Mouse (Mus musculus) monocyte, adult 5-6 weeks (primary cell): ENCODE measurements at regions not wholly inside any gene's neighbourhood (a gene's known extent, or its start where the extent isn't known, plus 50 kb on each side); places are given as distances from the start of the nearest gene placed in this dataset.

ENCODE experiments used
- ATAC-seq: fragments of 153-309, 156-312 bp; replicated peaks from 2 replicates; pipeline ENCODE4 v1.8.0; 2017; ENCODE audit warnings: mild to moderate bottlenecking; ENCODE audit not compliant: low TSS enrichment, insufficient number of reproducible peaks, severe bottlenecking, poor library complexity, low FRiP score

DNA sequence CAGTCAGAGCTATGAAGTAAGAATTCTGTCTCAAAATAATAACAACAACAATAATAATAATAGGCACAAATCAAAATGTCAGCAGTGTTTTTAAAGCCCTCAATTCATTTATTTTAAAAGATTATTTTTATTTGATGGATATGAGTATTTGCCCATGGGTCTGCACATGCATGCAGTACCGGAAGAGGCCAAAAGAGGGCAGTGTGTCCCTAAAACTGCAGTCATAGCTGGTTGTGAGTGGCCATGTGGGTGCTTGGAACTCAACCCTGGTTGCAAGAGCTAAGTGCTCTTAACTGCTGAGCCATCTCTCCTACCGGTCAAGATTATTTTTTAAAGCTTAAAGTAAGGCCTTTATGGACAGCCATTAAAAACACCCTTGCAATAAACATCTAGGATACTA is 439.1 kb upstream of the Jarid2 start:
- no peak for ATAC-seq

- no peak for ATAC-seq
Measured at GRCm38 (mm10) chr13:44292476-44293056, 436.7 kb upstream of the Jarid2 start.

- ATAC-seq: no peak
Measured at GRCm38 (mm10) chr13:44293736-44294416, 435.4 kb upstream of the Jarid2 start.

DNA sequence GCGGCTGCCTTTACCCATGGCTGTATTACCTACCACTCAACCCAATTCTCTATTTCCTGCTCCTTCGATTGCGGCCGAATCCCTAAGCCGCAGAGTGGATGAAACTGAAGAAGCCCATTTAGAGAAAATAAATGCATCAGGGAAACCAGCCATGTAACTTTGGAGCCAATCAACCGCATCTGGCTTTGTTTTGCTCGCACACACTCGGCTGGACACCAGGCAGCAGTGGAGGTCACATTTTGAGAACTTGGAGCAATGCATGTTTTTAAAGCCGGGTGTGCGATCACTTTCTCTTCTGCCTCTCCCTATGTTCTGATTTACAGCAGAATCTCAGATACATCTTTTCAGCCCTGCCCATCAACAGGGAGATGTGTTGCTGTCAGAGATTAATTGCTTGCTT is 433.7 kb upstream of the Jarid2 start:
- no peak for ATAC-seq

DNA sequence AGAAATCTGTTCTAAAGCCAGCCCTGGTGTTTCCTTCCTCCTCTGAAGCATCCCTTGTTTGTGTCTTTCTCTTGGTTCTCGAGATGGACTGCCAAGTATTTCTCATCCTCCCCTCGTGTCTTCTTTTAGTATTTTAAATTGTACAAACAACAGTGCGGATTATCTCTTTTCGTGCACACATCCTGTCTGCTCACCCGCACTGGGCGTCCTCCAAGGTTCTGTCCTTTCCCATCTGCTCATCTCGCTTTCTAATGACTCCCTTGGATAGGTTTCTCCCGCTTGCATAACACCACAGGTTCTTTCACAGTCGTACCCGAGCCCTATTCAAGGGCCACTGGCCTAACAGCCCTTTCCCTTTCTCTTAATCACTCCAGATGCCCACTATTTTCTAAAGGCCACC is 428.7 kb upstream of the Jarid2 start:
- no peak for ATAC-seq

DNA sequence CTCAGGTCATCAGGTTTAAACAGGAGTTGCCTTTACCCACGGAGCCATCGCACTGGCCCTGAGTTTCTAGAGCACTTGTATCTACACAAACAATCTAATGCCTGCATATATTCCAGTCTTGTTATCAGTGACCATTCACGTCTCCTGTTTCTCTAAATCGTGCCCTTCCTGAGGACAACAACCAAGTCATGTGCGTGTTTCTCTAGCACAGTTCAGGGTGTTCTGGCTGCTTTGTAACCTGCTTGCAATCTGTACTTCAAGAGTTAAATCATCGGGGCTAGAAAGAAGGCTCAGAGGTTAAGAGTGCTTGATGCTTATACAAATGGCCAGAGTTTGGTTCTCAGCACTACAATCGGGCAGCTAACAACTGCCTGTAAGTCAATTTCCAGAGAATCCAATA is 428.1 kb upstream of the Jarid2 start:
- ATAC-seq: no peak

DNA sequence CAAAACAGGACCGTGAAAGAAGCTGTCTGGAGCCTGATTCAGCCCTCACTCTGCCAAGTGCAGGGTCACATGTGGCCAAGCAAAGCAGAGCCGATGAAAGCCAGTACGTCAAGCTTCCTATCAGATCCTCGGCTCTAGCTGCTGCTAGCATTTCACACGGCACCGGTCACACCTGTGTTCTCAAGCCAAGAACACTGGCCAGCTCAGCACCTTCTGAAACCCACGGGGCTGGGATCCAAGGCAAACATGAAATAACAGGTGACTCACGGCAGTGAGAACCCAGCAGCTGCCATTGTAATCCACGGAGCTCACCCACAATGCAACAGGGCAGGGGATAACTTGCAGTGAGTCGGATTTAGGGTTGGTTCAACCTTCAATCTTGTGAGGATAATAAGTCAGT is 427.3 kb upstream of the Jarid2 start:
- ATAC-seq: no peak

DNA sequence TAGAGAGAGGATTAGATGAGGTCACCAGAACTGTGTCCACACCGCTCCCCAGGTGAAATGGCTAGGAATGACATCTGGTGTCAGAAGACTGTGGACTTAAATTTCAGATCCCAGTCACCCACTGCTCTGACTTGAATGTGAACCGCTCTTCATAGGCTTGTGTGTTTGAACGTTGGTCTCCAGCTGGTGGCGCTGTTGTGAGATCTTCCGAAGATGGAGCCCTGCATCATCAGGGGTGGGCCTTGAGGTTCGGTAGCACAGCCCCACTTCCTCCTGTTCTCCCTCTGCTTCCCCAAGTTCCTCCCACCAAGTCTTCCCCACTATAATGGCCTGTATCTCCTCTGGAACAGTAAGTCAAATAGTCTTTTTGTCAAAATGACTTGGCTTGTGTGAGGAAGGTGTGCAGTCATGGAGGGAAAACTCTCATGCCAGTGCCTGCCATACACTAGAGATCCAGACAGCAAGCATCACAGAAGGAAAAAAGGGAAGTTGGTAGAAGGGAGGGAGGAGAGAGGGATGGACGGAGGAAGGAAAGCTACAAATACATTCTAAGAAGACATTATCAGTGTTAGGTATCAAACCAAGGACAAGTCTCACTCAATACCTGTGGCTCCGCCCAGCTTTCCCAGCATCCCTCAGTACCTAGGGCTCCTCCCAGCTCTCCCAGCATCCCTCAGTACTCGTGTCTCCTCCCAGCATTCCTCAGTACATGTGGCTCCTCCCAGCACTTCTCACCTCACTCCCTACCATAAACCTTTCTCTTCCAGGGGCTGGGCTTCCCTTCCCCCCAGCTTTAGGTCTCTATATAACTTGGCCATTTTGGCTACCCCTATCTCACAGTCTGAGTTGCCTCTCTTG is 423.9 kb upstream of the Jarid2 start:
- ATAC-seq: peak; percentile 71

GRCm38 (mm10) chr13:44306275-44307050 is 422.8 kb upstream of the Jarid2 start:
- no peak for ATAC-seq

DNA sequence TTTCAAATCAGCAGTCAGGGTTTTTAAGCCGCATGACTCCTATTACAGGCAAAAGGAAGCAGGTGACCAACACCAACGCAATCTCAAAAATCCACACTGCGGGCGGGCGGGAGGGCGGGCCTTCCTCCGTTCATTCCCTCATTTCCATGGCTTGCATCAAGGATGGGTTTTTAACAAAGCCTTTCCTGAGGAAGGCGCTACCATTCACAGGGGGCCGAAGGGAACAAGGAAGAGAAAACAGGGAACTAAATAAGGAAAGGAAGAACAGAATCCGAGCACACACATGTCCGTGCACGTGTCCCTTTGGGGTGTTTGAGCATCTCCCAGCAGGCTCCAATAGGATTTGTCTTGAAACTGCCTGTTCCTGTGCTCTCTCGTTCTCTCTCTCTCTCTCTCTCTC is 421.0 kb upstream of the Jarid2 start:
- no peak for ATAC-seq

DNA sequence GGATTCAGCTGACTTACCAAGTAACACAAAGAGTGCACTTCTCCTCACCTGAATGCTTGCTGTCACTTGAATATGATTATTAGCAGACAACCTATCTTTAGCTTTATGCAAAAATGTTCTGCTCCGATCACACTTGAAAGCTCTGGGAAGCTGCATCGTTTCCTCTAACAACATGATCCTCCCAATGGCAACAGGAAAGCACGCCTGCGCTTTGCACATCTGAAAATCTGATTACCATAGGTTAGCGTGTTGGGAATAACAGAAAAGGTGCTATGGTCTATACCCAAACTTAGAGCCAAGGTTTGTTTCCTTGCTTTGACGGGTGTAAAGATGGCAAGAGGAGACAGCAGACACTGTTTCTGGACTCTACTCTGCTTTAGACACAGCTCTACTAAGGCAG is 417.0 kb upstream of the Jarid2 start:
- no peak for ATAC-seq

DNA sequence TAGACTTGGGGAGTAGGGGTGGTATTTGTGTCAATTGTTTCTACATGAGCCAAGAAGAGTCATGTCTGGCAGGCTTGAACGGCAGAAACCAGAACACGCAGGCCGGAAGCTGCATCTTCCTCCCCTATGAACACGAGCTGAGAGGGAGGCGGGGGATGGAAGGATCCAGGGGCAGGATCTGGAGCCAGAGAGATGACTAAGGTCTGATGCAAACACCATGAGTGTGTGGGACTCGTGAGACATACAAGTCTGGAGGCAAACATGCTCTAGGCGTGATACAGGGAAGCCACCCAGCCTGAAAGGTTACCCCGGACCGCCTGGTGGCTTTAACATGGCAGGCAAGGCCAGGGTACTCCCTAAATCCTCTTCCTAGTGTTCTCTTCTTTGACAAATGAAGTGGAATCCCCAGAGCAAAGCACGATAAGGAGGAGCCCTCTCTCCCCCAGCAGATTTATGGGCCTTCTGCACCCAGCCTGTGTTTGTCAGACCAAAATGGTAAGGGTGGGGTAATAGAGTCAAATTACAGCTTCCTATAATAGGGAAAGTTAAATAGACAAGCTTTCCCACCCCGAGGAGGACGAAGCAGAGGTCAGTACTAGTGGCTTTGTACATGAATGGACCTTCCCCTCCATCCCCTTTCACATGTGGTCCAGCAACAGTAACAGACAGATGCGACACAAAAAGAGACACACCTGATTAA is 412.4 kb upstream of the Jarid2 start:
- ATAC-seq: no peak

DNA sequence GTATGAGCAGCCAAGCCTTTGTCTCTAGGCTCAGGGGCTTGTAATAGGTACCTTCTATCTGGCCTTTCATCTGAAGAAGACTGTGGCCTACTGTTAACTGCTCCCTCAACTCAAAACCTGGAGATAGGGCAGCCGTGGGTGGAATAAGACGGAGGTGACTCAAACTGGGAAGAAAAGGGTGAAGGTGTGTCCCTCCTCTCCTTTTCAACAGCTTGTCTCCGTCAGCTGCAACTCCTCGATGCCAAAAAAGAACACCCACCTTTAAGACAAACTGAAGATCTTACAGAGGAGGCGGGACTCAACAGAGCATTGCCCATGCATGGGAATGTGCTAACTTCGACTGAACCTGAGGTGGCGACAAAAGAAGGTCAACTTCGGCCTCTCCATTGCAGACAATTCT is 411.7 kb upstream of the Jarid2 start:
- no peak for ATAC-seq

DNA sequence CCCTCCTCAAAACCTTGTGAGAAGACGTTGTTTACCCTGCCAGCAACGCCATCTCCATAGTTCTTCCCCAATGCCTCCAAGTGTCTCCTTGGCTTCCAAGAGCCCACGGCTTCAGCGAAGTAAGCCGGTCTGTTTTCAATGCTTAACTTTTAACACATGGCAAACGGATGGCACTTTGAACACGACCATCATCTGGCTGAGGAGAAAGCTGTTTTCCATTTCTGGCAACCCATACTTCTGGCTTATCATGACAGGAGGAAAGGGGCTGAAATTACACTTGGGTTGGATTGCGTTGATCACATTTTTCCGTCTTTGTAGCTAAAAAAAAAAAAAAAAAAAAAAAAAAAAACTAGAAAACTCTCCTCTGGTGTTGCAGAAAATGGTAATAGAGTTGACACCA is 410.2 kb upstream of the Jarid2 start:
- no peak for ATAC-seq

- no peak for ATAC-seq
Measured at GRCm38 (mm10) chr13:44319511-44319910, 409.8 kb upstream of the Jarid2 start.

DNA sequence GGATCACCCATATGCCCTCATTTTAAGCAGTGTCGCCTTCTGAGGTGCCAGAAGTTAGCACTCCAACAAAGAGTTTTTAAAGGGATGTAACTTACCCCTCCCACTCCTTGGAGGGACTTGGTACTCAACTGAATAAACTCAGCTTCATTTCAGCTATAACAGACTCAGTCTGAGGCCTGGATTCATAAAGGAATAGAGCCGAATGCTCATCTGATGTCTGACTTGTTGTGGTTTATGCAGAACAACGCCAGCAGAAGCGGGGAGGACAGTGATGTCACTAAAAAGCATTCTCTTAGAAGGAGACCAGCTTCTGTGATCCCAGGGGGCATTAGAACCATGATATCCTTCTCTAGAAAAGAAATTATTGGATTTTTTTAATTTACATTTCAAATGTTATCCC is 409.0 kb upstream of the Jarid2 start:
- no peak for ATAC-seq

DNA sequence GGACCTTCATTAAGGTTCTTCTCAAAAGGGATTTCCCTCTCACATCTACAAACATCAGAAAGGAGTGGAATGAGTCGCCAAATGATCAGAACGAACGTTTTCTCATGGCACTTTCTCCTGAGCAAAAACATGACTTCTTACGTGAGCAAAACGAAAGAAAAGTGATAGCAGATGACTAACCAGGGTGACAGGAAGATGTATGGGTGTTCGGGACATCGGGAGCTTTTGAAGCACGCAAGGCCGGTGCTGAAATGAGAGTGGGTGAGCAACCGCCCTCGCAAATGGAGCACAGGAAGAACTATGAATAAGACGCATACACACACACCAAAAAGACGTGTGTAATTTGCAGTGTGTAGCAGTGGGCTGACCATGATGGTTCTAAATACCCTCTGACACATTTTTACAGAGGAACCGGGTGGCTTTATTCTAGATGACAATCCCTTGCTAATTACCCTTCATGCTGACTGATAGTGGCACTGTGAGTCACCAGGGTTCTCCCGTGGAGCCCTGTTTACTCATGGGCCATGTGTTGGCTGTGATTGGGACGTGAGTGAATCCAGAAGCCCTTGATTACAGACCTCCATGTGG is 408.2 kb upstream of the Jarid2 start:
- ATAC-seq: no peak

GRCm38 (mm10) chr13:44328416-44328815 is 400.9 kb upstream of the Jarid2 start:
- ATAC-seq: no peak
